Mouse (Mus musculus) left cerebral cortex, adult 8-10 months (tissue): ENCODE data around the gene Cdk4. TPM values are rescaled to one million over a fixed set of nuclear protein-coding genes. Genes with fewer than 3 reads are reported as not detected.

Source experiments
- DNase-seq, 2 experiments: peaks; one replicate each; pipeline ENCODE4 v3.0.0; 2022; ENCODE audit warnings: low spot score in 2 of 2
- total RNA-seq, 4 experiments: library from RNA; stranded (reverse); gene quantifications; 2 replicates each; pipeline ENCODE4 v1.2.4; 2022

The Cdk4 gene
- total RNA-seq, 4 experiments from 2014 or later = 79.8 to 91.4 (median 85.4) TPM

DNA sequence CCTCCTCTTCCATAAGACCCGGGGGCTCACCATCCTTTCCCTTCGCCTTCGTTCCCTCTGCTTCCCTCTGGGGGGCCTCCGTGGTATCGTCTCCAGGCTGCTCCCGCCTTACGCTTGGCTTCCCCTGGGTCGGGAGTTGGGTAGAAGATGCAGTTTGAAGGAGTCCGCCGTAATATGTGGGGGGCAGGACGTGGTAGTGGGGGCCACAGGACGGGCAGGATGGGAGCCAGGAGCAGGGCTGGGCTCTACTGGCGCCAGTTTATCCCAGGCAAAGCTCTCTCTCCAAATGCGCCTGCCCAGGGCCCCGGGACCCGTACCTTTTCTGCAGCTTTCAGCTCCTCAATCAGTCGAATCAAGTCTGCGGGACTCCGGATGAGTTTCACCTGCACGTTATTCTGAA is 35.2 kb downstream of the Cdk4 start:
- DNase-seq = no peak

DNA sequence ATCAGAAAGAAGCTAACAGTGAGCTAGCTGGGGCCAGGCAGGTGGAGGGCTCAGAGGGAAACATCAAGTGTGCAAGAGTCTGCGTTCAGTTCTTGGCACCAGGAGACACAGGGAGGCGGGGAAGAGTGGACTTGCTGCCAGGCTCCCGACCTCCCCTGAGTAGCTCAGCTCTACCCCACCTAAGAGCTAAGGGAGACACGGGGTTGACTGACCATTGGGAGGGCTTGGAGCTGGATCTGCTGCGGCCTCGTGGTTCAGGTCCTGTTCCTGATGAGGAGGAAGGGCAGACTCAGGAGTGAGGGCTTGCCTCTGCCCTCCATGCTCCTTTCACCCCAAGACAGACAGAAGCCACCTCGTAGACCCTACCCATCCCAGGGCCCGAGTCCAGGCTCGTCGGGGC is 35.9 kb downstream of the Cdk4 start:
- DNase-seq = no peak

DNA sequence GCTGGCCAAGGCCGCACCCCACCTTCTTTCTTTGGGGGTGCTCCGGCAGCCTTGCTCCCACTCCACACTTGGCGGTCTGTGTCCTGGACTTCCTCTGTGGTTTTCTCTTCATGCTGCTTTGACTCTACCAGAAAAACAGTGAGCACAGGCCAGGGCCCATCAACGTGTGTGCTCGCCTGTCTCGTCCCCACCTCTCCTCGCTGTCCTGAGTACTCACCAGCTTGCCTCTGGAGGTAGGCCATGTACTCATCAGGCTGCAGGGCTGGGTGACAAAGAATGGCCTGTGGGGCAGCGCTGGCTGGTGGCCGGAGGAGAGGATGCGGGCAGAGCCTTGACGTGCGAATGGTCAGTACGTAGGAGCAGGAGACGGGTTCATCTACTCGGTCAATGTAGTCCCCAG is 36.5 kb downstream of the Cdk4 start:
- DNase-seq = no peak

DNA sequence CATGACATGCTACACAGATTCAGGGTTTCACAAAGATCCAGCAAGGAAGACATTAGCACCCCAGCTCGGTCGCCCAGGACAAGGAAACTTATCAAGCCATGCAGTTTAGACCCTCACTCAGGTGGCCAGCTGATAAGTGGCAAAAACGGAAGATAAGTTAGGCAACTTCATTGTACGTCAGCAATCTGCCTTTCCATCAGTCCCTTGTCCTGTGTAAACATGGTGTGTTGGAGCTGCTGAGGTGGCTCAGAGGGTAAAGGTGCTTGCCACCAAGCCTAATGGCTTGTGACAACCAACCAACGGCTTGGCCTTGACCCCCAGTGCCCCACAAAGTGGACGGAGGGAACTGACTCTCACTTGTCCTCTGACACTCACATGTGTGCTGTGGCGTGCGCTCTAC is 37.1 kb downstream of the Cdk4 start:
- no peak for DNase-seq

DNA sequence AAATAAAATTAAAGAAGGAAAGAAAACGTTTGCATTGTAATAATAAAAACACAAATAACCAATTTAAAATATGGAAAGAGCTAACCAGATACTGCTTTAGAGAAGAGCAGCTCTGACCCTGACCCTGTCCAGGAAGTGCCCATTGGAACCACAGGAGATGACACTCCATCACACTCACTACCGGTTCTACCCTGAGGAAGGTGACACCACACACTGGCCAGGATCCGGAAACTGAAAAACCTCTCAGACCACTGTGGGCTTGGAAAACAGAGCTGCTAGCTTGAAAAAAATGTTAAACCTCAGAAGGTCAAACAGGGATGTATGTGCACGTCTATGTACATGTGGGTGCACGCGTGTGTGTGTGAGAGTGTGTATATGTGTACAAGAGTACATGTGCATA is 37.8 kb downstream of the Cdk4 start:
- no peak for DNase-seq

DNA sequence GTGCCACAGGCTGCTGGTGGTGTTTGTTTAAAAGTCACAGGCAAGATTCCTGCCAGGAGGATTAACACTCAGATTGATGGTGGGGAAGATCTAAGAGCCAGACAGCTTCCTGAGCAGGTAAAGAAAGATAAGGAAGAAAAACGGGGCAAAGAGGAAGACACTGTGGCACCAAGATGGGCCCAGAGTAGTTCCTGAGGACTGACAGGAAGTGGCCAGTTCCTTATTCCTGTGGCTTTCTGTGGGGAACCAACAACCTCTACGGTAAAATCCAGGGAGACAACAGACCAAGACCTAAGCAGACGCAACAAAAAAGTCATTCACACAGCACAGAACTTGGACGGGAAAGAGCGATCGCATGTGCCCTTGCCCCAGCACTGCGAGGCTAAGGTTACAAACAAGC is 40.3 kb downstream of the Cdk4 start:
- DNase-seq = no peak

DNA sequence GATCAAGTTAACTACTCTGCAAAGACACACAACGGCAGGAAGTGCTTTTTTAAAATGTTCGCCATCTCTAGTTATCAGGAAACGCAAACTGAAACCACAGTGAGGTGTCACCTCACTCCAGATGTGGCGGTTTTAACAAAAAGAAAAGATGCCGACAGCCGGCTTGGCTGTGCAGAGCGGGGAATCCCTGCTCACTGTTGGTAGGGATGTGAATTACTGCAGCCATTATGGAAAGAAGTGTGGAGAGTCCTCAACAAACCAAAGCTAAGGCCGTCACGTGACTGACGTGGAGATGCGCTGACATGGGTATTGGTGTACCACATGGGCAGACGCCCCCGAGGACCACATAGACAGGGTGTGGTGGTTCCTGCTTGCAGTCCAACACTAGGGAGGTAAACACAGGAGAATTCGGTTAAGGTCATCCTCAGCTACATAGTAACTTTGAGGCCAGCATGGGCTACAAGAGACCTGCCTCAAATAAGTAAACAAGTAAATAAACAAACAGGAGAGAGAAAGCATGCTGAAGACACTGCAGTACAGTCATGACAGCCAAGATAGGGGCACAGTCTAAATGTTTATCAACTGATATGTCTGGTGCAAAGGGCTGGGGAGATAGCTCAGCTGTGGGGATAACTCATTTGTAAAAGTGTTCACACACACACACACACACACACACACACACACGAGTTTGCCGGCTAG is 44.4 kb downstream of the Cdk4 start:
- DNase-seq = no peak

DNA sequence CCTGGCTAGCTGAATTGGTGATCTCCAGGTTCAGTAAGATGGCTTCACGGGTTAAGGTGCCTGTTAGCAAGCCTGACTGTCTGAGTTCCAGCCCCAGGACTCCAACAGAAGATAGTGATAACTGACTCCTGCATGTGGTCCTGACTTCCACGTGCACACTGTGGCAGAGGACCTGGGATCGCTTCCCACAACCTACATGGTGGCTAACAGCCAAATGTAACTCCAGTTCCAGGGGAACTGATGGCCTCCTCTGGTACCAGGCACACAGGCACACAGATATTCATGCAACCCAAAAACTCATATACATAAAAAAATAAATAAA is 44.9 kb downstream of the Cdk4 start:
- DNase-seq = no peak

DNA sequence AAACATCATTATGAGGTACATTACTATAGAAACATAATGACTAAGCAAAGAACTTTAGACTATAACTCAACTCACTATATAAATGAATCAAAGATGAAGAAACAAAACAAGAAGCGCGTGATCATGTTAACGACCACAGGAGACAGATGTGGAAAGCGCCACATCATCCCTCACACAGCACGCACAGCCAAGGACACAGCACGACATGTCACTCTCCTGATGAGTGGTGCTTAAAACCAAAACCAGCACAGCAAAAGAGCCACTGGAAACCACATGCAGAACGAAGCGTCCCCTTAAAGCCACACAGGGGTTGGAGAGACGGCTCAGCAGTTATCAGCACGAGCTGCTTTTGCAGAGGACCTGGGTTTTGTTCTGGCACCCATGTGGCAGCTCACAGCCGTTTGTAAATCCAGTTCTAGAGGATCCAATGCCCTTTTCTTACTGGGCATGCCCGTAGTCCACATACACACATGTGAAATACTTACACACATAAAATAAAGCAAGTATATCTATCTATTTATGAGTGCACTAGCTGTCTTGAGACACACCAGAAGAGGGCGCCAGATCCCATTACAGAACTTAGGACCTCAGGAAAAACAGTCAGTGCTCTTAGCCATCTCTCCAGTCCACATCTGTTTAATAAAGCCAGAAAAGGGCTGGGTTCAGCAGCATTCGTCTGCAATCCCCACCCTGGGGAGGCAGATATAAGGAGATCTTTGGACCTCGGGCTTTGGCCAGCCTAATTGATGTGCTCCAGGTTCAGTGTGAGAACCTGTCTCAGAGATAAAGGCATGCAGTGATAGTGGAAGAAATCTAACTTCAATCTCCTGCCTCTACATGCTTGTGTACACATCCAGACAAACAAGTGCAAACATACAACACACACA is 47.9 kb downstream of the Cdk4 start:
- DNase-seq = no peak

DNA sequence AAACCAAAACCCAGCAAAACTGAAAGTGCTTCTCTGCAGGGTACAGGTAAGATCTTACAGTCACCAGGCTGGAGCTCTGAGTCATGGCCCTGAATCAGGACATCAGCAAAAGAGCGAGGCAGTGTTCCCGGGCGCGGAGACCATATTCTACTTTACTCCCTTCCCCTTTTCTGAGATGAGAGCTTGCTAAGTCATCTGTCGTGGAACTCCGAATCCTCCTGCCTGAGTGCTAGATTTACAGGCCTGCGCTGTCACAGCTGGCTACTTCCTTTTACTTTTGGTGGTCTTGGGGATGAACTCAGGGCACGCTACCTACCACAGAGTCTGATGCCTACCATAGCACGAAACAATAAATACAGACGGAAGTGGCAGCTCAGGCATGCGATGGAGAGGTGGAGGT is 51.1 kb downstream of the Cdk4 start:
- DNase-seq = no peak

DNA sequence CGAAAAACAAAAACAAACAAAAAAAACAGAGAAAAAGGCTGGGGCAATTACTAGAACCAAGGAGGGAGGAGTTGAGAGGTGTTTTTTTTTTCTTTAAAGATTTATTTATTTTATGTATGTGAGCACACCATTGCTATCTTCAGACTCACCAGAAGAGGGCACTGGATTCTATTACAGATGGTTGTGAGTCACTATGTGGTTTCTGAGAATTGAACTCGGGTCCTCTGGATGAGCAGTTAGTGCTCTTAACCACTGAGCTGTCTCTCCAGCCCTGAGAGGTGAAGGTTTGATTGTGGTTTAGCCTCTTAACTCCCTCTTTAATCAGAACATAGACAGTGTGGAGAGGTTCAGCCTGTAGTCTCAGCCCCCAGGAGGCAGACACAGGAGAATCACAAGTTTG is 51.7 kb downstream of the Cdk4 start:
- DNase-seq = no peak

Other genes with a start within 250 kb of the Cdk4 start
- gene Atp23, start 162.2 kb upstream of the Cdk4 start, total RNA-seq = 10 to 100 TPM; 10.5 to 13.4 (median 11.8) TPM
- gene Ctdsp2, start 84.8 kb upstream of the Cdk4 start, total RNA-seq = 10 to 100 TPM; 74.8 to 83.4 (median 82.5) TPM
- under 1 TPM; 0.13 to 0.21 (median 0.17) TPM for gene Avil, start 62.8 kb upstream of the Cdk4 start, total RNA-seq
- gene Tsfm, start 32.7 kb upstream of the Cdk4 start, total RNA-seq = 10 to 100 TPM; 22.8 to 36.1 (median 30.0) TPM
- 10 to 100 TPM; 10.4 to 11.8 (median 11.2) TPM for gene Mettl1, start 22.1 kb upstream of the Cdk4 start, total RNA-seq
- under 1 TPM in 3 of 4 experiments, not detected in 1; 0.11 to 0.30 (median 0.14) TPM for gene Eef1akmt3, start 22.0 kb upstream of the Cdk4 start, total RNA-seq
- gene Cyp27b1, start 15.3 kb upstream of the Cdk4 start, total RNA-seq = under 1 TPM; 0.30 to 0.46 (median 0.41) TPM
- gene March9, start 3.4 kb upstream of the Cdk4 start, total RNA-seq = 10 to 100 TPM; 19.8 to 21.5 (median 21.2) TPM
- 10 to 100 TPM; 60.9 to 63.2 (median 62.1) TPM for gene Tspan31, start 6.7 kb downstream of the Cdk4 start, total RNA-seq
- 100 to 1,000 TPM; 595 to 685 (median 631) TPM for gene Agap2, start 11.8 kb downstream of the Cdk4 start, total RNA-seq
- 100 to 1,000 TPM; 112 to 130 (median 122) TPM for gene Os9, start 57.6 kb downstream of the Cdk4 start, total RNA-seq
- 100 to 1,000 TPM; 105 to 118 (median 112) TPM for gene B4galnt1, start 101.7 kb downstream of the Cdk4 start, total RNA-seq
- gene Slc26a10, start 117.1 kb downstream of the Cdk4 start, total RNA-seq = 1 to 10 TPM; 5.8 to 7.4 (median 6.9) TPM
- gene Arhgef25, start 126.5 kb downstream of the Cdk4 start, total RNA-seq = 100 to 1,000 TPM; 153 to 178 (median 174) TPM
- 100 to 1,000 TPM; 211 to 218 (median 216) TPM for gene Dtx3, start 132.2 kb downstream of the Cdk4 start, total RNA-seq
- 100 to 1,000 TPM; 104 to 112 (median 106) TPM for gene Pip4k2c, start 148.1 kb downstream of the Cdk4 start, total RNA-seq
- gene Kif5a, start 199.8 kb downstream of the Cdk4 start, total RNA-seq = 1,000 to 10,000 TPM; 1,113 to 1,308 (median 1,238) TPM
- 100 to 1,000 TPM; 254 to 263 (median 254) TPM for gene Dctn2, start 202.8 kb downstream of the Cdk4 start, total RNA-seq
- 10 to 100 TPM; 32.5 to 53.7 (median 44.4) TPM for gene Mbd6, start 225.5 kb downstream of the Cdk4 start, total RNA-seq
- gene Mars, start 248.3 kb downstream of the Cdk4 start, total RNA-seq = 10 to 100 TPM; 54.2 to 61.3 (median 56.8) TPM